Mouse (Mus musculus) E14TG2a.4 (cell line): Measurements from ENCODE around the gene Gne.

Experiments
- CTCF ChIP-seq: conservative IDR thresholded peaks from 2 replicates; pipeline ENCODE4 v1.5.1; 2014; ENCODE audit warnings: low read length
- NANOG ChIP-seq: IDR thresholded peaks from 2 replicates; pipeline ENCODE4 v1.6.1; 2014; ENCODE audit warnings: borderline replicate concordance, low read length, mixed read lengths

DNA sequence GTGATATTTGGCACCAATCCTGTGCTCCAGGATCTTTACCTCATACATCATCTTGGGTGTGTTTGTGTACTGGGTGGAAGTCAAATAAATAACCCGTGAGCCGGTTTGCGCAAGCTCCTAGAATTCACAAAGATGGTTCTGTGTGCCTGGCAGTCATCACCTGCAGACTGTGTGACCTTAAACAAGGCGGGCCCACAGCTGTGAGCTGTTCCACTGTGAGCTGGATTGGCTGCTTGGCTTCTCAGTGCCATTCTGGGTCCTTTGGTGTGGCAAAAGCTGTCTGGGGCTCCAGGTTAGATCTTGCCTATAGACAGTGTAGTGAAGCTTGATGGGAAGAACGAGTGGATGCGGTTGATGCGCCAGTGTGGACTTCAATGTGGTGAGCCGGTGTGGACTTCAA is 19.6 kb upstream of the Gne start:
- TF ChIP-seq CTCF (no peak), NANOG (no peak)
